Mouse (Mus musculus): ENCODE data around the gene Thumpd3. TPM values are rescaled to one million over a fixed set of nuclear protein-coding genes. Genes with fewer than 3 reads are reported as not detected.

The Thumpd3 gene
- total and polyA plus RNA-seq, 2 experiments from 2014 or later, result 29.3 to 45.5 TPM

DNA sequence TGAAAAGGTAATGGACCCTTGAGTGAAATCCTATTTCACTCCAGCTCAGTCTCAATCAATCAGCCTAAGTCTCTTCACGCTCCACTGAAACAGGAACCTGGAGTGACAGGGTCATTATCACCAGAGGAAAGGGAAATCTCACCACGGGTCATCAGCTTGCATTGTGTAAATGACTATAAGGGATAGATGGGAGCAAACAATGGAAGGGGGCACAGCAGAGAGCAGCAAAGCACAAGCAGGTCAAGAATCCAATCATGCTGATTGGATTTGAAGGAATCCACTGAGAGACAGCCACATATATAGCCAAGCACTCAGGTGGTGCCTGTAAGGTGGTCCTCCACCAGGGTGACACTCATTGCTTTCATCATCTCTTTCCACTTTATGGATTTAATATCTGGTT lies 18.6 kb upstream of the Thumpd3 start:
- no peaks in the 10 kb centered on the region for H3K4me1 ChIP-seq (ENCODE audit: insufficient read depth, low read length)
- no peaks in the 10 kb centered on the region for H3K27me3 ChIP-seq (ENCODE audit: insufficient read depth, low read length)
- H3K9me3 ChIP-seq (ENCODE audit: low read length), result no peaks in the 10 kb centered on the region
- H3K9ac ChIP-seq (replicated peaks; ENCODE audit: low read length), result no peak overlapping the region
- ATAC-seq, result no peak
- DNase-seq (ENCODE audit: low spot score), result no peak
- no peak for TF ChIP-seq CTCF (IDR thresholded peaks at IDR 0.05; ENCODE audit: low read depth)
- H3K4me3 ChIP-seq (ENCODE audit: low read length), result no peak overlapping the region
- H3K27ac ChIP-seq, result no peak overlapping the region
- no peak overlapping the region for H3K4me2 ChIP-seq (ENCODE audit: low read depth, low read length)
- 18% methylated on average over 2 of the region's 2 CpGs for WGBS
- no peaks in the 10 kb centered on the region for H3K36me3 ChIP-seq (ENCODE audit: insufficient read depth, low read length)

DNA sequence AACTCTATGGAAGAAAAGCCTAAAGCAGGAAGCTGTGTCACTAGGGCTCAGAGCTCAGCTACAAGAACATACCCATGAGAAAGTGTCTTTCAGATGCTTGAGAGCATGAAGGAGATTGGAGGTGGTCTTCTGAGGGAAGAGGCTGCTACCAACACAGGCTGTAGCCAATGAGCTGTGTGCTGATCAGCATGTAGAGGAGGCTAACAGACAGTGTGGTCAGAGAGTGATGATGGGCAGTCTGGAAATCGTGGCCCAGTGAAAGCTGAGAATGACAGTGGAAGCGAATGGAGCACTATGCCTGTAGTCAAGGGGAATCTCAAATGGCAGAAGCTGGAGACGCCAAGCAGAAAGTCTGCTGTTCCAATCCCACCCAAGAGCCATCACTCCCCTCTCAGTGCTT lies 17.0 kb upstream of the Thumpd3 start:
- H3K4me3 ChIP-seq (ENCODE audit: low read length), result no peak overlapping the region
- DNase-seq (ENCODE audit: low spot score) (no peak), ATAC-seq (no peak)
- H3K9ac ChIP-seq (replicated peaks; ENCODE audit: low read length), result no peak overlapping the region
- no peaks in the 10 kb centered on the region for H3K9me3 ChIP-seq (ENCODE audit: low read length)
- H3K4me1 ChIP-seq (ENCODE audit: insufficient read depth, low read length), result no peaks in the 10 kb centered on the region
- no peaks in the 10 kb centered on the region for H3K36me3 ChIP-seq (ENCODE audit: insufficient read depth, low read length)
- no peak overlapping the region for H3K4me2 ChIP-seq (ENCODE audit: low read depth, low read length)
- no peaks in the 10 kb centered on the region for H3K27me3 ChIP-seq (ENCODE audit: insufficient read depth, low read length)
- 74% methylated on average over 3 of the region's 3 CpGs for WGBS
- TF ChIP-seq CTCF (IDR thresholded peaks at IDR 0.05; ENCODE audit: low read depth), result no peak
- no peak overlapping the region for H3K27ac ChIP-seq

DNA sequence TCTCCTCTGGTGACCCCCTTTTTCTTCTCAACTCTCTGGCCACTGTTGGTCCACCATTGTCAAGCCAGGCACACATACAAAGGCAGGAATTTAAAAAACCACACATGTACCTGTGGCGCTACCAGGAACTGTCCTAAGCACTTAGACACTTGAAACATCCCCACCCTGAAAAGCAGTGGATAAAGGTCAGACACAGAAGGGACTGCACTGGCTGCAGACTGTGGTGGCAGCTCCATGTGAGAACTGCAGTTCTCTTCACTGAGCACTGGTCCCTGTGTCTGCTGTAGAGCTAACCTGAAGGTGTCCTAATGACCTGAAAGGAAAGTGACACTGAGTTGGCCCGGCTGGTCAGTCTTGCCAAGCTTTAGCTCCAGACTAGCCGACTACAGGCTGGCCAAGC lies 15.5 kb upstream of the Thumpd3 start:
- no peak for ATAC-seq

DNA sequence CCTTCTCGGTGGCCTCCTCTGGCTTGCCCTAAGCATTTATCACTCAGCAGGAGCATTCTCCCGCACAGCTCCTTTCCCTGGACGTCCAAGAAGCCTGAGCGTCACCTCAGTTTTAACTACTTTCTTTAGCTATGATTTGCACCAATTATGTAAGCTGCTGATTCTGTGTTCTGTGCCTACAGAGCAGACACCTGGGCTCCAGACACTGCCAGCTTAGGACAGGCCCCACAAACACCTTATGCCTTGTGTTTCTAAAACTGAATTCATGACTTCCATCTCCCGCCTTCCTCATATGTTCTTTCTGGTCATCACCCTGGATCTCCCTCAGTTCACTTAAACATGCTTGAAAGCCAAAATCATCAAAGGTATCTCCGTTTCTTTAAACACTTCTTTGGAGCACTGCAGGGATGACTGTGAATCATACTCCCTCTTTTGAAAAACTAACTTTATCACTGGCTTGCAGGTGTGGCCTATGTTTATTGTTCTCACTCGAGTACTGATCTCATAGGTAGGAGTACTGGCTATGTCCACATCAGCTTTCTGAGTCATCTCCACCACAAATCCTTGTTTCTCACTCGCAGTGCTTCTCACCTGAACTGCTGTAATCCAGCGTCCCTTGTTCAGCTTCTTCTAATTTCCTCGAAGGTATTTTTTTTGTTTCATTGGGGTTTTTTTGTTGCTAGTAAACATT lies 14.9 kb upstream of the Thumpd3 start:
- 75% methylated on average over 10 of the region's 10 CpGs for WGBS
- no peaks in the 10 kb centered on the region for H3K27me3 ChIP-seq (ENCODE audit: insufficient read depth, low read length)
- TF ChIP-seq CTCF (IDR thresholded peaks at IDR 0.05; ENCODE audit: low read depth), result no peak
- no peaks in the 10 kb centered on the region for H3K9me3 ChIP-seq (ENCODE audit: low read length)
- no peak overlapping the region for H3K9ac ChIP-seq (replicated peaks; ENCODE audit: low read length)
- no peak overlapping the region for H3K4me2 ChIP-seq (ENCODE audit: low read depth, low read length)
- H3K27ac ChIP-seq, result no peak overlapping the region
- ATAC-seq, result no peak
- no peak for DNase-seq (ENCODE audit: low spot score)
- no peaks in the 10 kb centered on the region for H3K4me1 ChIP-seq (ENCODE audit: insufficient read depth, low read length)
- no peak overlapping the region for H3K4me3 ChIP-seq (ENCODE audit: low read length)
- H3K36me3 ChIP-seq (ENCODE audit: insufficient read depth, low read length), result no peaks in the 10 kb centered on the region

More for the DNA sequence above, 15.5 kb upstream of the Thumpd3 start:
- DNase-seq (ENCODE audit: low spot score), result no peak
- no peak overlapping the region for H3K4me3 ChIP-seq (ENCODE audit: low read length)
- 66% methylated on average over 3 of the region's 3 CpGs for WGBS
- H3K9ac ChIP-seq (replicated peaks; ENCODE audit: low read length), result no peak overlapping the region
- H3K36me3 ChIP-seq (ENCODE audit: insufficient read depth, low read length), result no peaks in the 10 kb centered on the region
- no peak overlapping the region for H3K4me2 ChIP-seq (ENCODE audit: low read depth, low read length)
- no peaks in the 10 kb centered on the region for H3K4me1 ChIP-seq (ENCODE audit: insufficient read depth, low read length)
- no peaks in the 10 kb centered on the region for H3K9me3 ChIP-seq (ENCODE audit: low read length)
- no peak for TF ChIP-seq CTCF (IDR thresholded peaks at IDR 0.05; ENCODE audit: low read depth)
- H3K27me3 ChIP-seq (ENCODE audit: insufficient read depth, low read length), result no peaks in the 10 kb centered on the region
- no peak overlapping the region for H3K27ac ChIP-seq

DNA sequence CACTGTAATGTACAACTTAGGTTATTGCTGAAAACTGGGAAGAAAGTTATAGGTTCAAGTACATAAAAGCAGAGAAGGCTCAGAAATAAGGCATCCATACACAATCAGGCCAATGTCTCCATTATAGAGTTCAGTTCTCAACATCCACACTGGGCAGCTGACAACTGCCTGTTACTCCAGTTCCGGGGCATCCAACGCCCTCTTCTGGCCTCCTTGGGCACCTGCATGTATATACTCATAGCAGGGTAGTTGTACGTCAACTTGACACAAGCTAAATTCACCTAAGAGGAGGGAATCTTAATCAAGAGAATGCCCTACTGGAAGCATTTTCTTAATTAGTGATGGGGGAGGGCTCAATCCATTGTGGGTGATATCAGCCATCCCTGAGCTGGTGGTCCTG lies 13.9 kb upstream of the Thumpd3 start:
- H3K27ac ChIP-seq, result no peak overlapping the region
- no peak for DNase-seq (ENCODE audit: low spot score)
- H3K4me2 ChIP-seq (ENCODE audit: low read depth, low read length), result no peak overlapping the region
- 0 out of 2 replicates have a peak, but pooled peaks have one; percentile 6 for TF ChIP-seq CTCF (IDR thresholded peaks at IDR 0.05; ENCODE audit: low read depth)
- H3K9me3 ChIP-seq (ENCODE audit: low read length), result no peaks in the 10 kb centered on the region
- no peaks in the 10 kb centered on the region for H3K36me3 ChIP-seq (ENCODE audit: insufficient read depth, low read length)
- no peak for ATAC-seq
- H3K4me1 ChIP-seq (ENCODE audit: insufficient read depth, low read length), result no peaks in the 10 kb centered on the region
- H3K4me3 ChIP-seq (ENCODE audit: low read length), result no peak overlapping the region
- no peak overlapping the region for H3K9ac ChIP-seq (replicated peaks; ENCODE audit: low read length)
- WGBS, result 69% methylated on average over 3 of the region's 3 CpGs
- H3K27me3 ChIP-seq (ENCODE audit: insufficient read depth, low read length), result no peaks in the 10 kb centered on the region

DNA sequence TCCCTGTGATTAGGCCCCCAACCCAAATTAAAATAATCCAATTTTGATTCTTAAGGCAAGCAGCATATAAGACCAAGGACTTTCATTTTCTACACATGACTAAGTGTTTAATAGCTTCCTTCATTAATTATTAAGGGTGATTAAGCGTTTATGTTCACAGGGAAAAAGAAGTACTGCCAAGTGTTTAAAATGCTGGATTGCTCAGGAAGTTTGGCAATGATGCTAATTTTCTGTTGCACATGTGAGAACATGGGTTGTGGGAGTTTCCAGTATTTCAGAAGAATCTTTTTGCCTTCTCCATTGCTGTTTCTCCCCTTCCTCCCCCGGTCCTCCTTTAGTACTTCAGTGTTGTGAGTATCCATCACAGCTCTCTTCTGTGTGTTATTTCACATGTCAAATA lies 12.8 kb upstream of the Thumpd3 start:
- Histone ChIP-seq H3K36me3 (ENCODE audit: insufficient read depth, low read length) (no peaks in the 10 kb centered on the region), H3K4me2 (ENCODE audit: low read depth, low read length) (no peak overlapping the region), H3K27ac (no peak overlapping the region), H3K9me3 (ENCODE audit: low read length) (no peaks in the 10 kb centered on the region), H3K27me3 (ENCODE audit: insufficient read depth, low read length) (no peaks in the 10 kb centered on the region), H3K4me1 (ENCODE audit: insufficient read depth, low read length) (no peaks in the 10 kb centered on the region), H3K4me3 (ENCODE audit: low read length) (no peak overlapping the region), H3K9ac (replicated peaks; ENCODE audit: low read length) (no peak overlapping the region)
- no peak for DNase-seq (ENCODE audit: low spot score)
- TF ChIP-seq CTCF (IDR thresholded peaks at IDR 0.05; ENCODE audit: low read depth), result no peak
- WGBS, result 92% methylated on average over 2 of the region's 2 CpGs
- no peak for ATAC-seq

DNA sequence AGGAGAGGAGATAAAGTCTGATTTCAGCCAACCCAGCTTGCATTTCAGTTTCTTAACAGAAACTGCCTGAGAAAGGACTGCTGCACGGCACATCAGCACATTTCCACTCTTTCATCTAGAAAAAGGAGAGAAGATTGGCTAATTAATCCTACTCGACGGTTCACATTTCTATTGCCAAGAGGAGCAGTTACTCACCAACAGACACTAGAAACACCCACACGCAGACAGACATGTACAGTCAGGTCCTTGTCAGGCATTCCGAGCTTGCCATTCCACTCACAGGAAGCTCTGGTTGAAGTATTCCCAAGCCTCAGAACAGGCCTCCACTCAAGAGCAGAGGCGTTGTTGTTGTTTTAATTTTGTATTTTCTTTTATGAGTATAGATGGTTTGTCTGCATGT lies 11.6 kb upstream of the Thumpd3 start:
- Histone ChIP-seq H3K27ac (no peak overlapping the region), H3K4me2 (ENCODE audit: low read depth, low read length) (no peak overlapping the region), H3K9ac (replicated peaks; ENCODE audit: low read length) (no peak overlapping the region), H3K36me3 (ENCODE audit: insufficient read depth, low read length) (no peaks in the 10 kb centered on the region), H3K4me1 (ENCODE audit: insufficient read depth, low read length) (no peaks in the 10 kb centered on the region), H3K27me3 (ENCODE audit: insufficient read depth, low read length) (no peaks in the 10 kb centered on the region), H3K9me3 (ENCODE audit: low read length) (no peaks in the 10 kb centered on the region), H3K4me3 (ENCODE audit: low read length) (no peak overlapping the region)
- DNase-seq (ENCODE audit: low spot score) (no peak), ATAC-seq (no peak)
- 82% methylated on average over 6 of the region's 6 CpGs for WGBS
- no peak for TF ChIP-seq CTCF (IDR thresholded peaks at IDR 0.05; ENCODE audit: low read depth)

Data from hindbrain, postnatal 0 days (tissue).